Mouse (Mus musculus): ENCODE measurements around the gene Susd1. TPM values are rescaled to one million over a fixed set of nuclear protein-coding genes. Genes with fewer than 3 reads are reported as not detected.

Susd1 gene
- total and polyA plus RNA-seq, 3 experiments = 1.5 to 2.3 (median 1.6) TPM

GRCm38 (mm10) chr4:59399343-59399742 lies 39.1 kb downstream of the Susd1 start:
- TF ChIP-seq POLR2A (IDR thresholded peaks at IDR 0.05; ENCODE audit: insufficient read depth, low read depth, low read length) = no peak
- no peak for TF ChIP-seq EP300 (IDR thresholded peaks at IDR 0.05; ENCODE audit: insufficient read depth, low read depth, low read length)
- no peak for TF ChIP-seq CTCF (IDR thresholded peaks at IDR 0.05)
- H3K4me3 ChIP-seq = no peak overlapping the region
- no peak for DNase-seq
- H3K9ac ChIP-seq (ENCODE audit: low read depth, low read length) = no peak overlapping the region
- H3K79me2 ChIP-seq (replicated peaks; ENCODE audit: control insufficient read depth, insufficient read depth, low read length) = no peaks in the 10 kb centered on the region
- intact Hi-C loops (cut with DNase I) = no loop called here
- no peaks in the 10 kb centered on the region for H3K27me3 ChIP-seq (ENCODE audit: control insufficient read depth, insufficient read depth, low read length)
- peaks cover 2% of the 10 kb centered on the region for H3K4me1 ChIP-seq (ENCODE audit: control insufficient read depth, insufficient read depth, low read length)
- no peak overlapping the region for H3K27ac ChIP-seq
- H3K36me3 ChIP-seq (ENCODE audit: control insufficient read depth, insufficient read depth, low read length) = no peaks in the 10 kb centered on the region
- 54% methylated on average over 4 of the region's 4 CpGs for WGBS

- no peak overlapping the region for H3K9ac ChIP-seq (ENCODE audit: low read depth, low read length)
- intact Hi-C loops (cut with DNase I) = no loop called here
- no peak overlapping the region for H3K27ac ChIP-seq
- H3K79me2 ChIP-seq (replicated peaks; ENCODE audit: control insufficient read depth, insufficient read depth, low read length) = no peaks in the 10 kb centered on the region
- no peak overlapping the region for H3K4me3 ChIP-seq
- WGBS = 96% methylated on average over 2 of the region's 2 CpGs
- H3K36me3 ChIP-seq (ENCODE audit: control insufficient read depth, insufficient read depth, low read length) = no peaks in the 10 kb centered on the region
- DNase-seq = no peak
- H3K27me3 ChIP-seq (ENCODE audit: control insufficient read depth, insufficient read depth, low read length) = no peaks in the 10 kb centered on the region
- no peaks in the 10 kb centered on the region for H3K4me1 ChIP-seq (ENCODE audit: control insufficient read depth, insufficient read depth, low read length)
- TF ChIP-seq POLR2A (IDR thresholded peaks at IDR 0.05; ENCODE audit: insufficient read depth, low read depth, low read length) = no peak
- TF ChIP-seq EP300 (IDR thresholded peaks at IDR 0.05; ENCODE audit: insufficient read depth, low read depth, low read length) = no peak
- no peak for TF ChIP-seq CTCF (IDR thresholded peaks at IDR 0.05)
These were observed 42.9 kb downstream of the Susd1 start for GRCm38 (mm10) chr4:59395528-59395927.

- H3K4me3 ChIP-seq = no peak overlapping the region
- intact Hi-C loops (cut with DNase I) = no loop called here
- no peaks in the 10 kb centered on the region for H3K79me2 ChIP-seq (replicated peaks; ENCODE audit: control insufficient read depth, insufficient read depth, low read length)
- 100% methylated on average over 2 of the region's 2 CpGs for WGBS
- TF ChIP-seq CTCF (IDR thresholded peaks at IDR 0.05) (no peak), EP300 (IDR thresholded peaks at IDR 0.05; ENCODE audit: insufficient read depth, low read depth, low read length) (no peak), POLR2A (IDR thresholded peaks at IDR 0.05; ENCODE audit: insufficient read depth, low read depth, low read length) (no peak)
- no peak overlapping the region for H3K9ac ChIP-seq (ENCODE audit: low read depth, low read length)
- H3K4me1 ChIP-seq (ENCODE audit: control insufficient read depth, insufficient read depth, low read length) = no peaks in the 10 kb centered on the region
- H3K27me3 ChIP-seq (ENCODE audit: control insufficient read depth, insufficient read depth, low read length) = no peaks in the 10 kb centered on the region
- H3K27ac ChIP-seq = no peak overlapping the region
- DNase-seq = no peak
- H3K36me3 ChIP-seq (ENCODE audit: control insufficient read depth, insufficient read depth, low read length) = no peaks in the 10 kb centered on the region
These were observed 44.3 kb downstream of the Susd1 start for GRCm38 (mm10) chr4:59394155-59394554.

- intact Hi-C loops (cut with DNase I) = no loop called here
- H3K4me3 ChIP-seq = no peak overlapping the region
- H3K9ac ChIP-seq (ENCODE audit: low read depth, low read length) = no peak overlapping the region
- TF ChIP-seq EP300 (IDR thresholded peaks at IDR 0.05; ENCODE audit: insufficient read depth, low read depth, low read length) = no peak
- no peak for TF ChIP-seq POLR2A (IDR thresholded peaks at IDR 0.05; ENCODE audit: insufficient read depth, low read depth, low read length)
- TF ChIP-seq CTCF (IDR thresholded peaks at IDR 0.05) = no peak
- no peaks in the 10 kb centered on the region for H3K79me2 ChIP-seq (replicated peaks; ENCODE audit: control insufficient read depth, insufficient read depth, low read length)
- H3K36me3 ChIP-seq (ENCODE audit: control insufficient read depth, insufficient read depth, low read length) = no peaks in the 10 kb centered on the region
- no peak for DNase-seq
- no peak overlapping the region for H3K27ac ChIP-seq
- 62% methylated on average over 13 of the region's 13 CpGs for WGBS
- H3K4me1 ChIP-seq (ENCODE audit: control insufficient read depth, insufficient read depth, low read length) = no peaks in the 10 kb centered on the region
- no peaks in the 10 kb centered on the region for H3K27me3 ChIP-seq (ENCODE audit: control insufficient read depth, insufficient read depth, low read length)
These were observed 49.9 kb downstream of the Susd1 start for GRCm38 (mm10) chr4:59388447-59389030.

GRCm38 (mm10) chr4:59387387-59388210 lies 50.8 kb downstream of the Susd1 start:
- H3K79me2 ChIP-seq (replicated peaks; ENCODE audit: control insufficient read depth, insufficient read depth, low read length) = no peaks in the 10 kb centered on the region
- no peak for TF ChIP-seq EP300 (IDR thresholded peaks at IDR 0.05; ENCODE audit: insufficient read depth, low read depth, low read length)
- TF ChIP-seq CTCF (IDR thresholded peaks at IDR 0.05) = no peak
- no peak for TF ChIP-seq POLR2A (IDR thresholded peaks at IDR 0.05; ENCODE audit: insufficient read depth, low read depth, low read length)

More at GRCm38 (mm10) chr4:59387387-59388210, 50.8 kb downstream of the Susd1 start:
- H3K4me1 ChIP-seq (ENCODE audit: control insufficient read depth, insufficient read depth, low read length) = no peaks in the 10 kb centered on the region
- intact Hi-C loops (cut with DNase I) = no loop called here
- no peaks in the 10 kb centered on the region for H3K36me3 ChIP-seq (ENCODE audit: control insufficient read depth, insufficient read depth, low read length)
- H3K9ac ChIP-seq (ENCODE audit: low read depth, low read length) = no peak overlapping the region
- DNase-seq = no peak
- no peaks in the 10 kb centered on the region for H3K27me3 ChIP-seq (ENCODE audit: control insufficient read depth, insufficient read depth, low read length)
- no peak overlapping the region for H3K4me3 ChIP-seq
- 81% methylated on average over 13 of the region's 13 CpGs for WGBS
- no peak overlapping the region for H3K27ac ChIP-seq
